Mouse (Mus musculus) liver (tissue): ENCODE measurements around the gene Hrc.
A peak's percentile ranks its signal among the peaks of the same experiment; 100 is the strongest.
"Not testable (repeated sequence)": the region's sequence is repeated elsewhere in the genome, so short reads cannot be mapped to it uniquely, and the experiment has no call there.

ENCODE experiments used
- DNase-seq: peaks from one replicate; pipeline ENCODE4 v3.0.0-alpha.2; 2020; ENCODE audit warnings: mixed read lengths

Hrc gene

GRCm38 (mm10) chr7:45334605-45335004 lies 485 bp upstream of the Hrc start:
- no peak for DNase-seq

DNA sequence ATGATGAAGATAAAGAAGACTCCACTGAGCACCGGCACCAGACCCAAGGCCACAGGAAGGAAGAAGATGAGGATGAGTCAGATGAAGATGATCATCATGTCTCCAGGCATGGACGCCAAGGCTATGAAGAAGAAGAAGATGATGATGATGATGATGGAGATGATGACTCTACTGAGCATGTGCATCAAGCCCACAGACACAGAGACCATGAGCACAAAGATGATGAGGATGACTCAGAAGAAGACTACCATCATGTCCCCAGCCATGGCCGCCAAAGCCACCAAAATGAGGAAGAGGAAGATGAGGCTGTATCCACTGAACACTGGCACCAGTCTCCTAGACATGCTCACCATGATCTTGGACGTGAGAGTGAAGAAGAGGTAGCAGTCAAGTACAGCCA lies 1.2 kb downstream of the Hrc start:
- DNase-seq = no peak

- DNase-seq = no peak
Measured at GRCm38 (mm10) chr7:45337469-45337868, 2.4 kb downstream of the Hrc start.

GRCm38 (mm10) chr7:45338161-45338911 lies 3.2 kb downstream of the Hrc start:
- DNase-seq = peak; percentile 62

- DNase-seq = peak; percentile 79
Measured at GRCm38 (mm10) chr7:45339410-45340065, 4.4 kb downstream of the Hrc start.

GRCm38 (mm10) chr7:45340066-45340442 lies 5.0 kb downstream of the Hrc start:
- DNase-seq = no peak

GRCm38 (mm10) chr7:45340669-45341068 lies 5.6 kb downstream of the Hrc start:
- peak; percentile 84 for DNase-seq

DNA sequence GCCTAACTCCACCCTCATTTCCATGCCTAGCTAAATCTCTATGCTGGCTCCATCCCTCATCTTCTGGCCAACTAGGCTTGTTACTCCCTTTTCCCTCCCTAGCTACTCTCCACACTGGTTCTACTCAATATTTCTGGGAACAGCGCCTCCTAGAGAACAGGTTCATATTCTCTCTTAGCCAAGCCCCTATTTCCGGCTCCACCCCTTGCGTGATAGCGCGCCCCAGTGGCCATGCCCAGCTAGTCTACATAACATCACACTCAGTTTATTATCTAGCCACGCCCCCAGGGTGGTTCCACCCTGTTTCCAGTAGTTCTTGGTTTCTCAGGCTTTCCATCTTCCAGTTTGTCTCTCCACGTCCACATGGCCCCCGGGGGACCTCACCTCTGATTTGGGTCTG lies 6.2 kb downstream of the Hrc start:
- DNase-seq = peak; percentile 89

- DNase-seq = no peak
Measured at GRCm38 (mm10) chr7:45342081-45342480, 7.0 kb downstream of the Hrc start.

DNA sequence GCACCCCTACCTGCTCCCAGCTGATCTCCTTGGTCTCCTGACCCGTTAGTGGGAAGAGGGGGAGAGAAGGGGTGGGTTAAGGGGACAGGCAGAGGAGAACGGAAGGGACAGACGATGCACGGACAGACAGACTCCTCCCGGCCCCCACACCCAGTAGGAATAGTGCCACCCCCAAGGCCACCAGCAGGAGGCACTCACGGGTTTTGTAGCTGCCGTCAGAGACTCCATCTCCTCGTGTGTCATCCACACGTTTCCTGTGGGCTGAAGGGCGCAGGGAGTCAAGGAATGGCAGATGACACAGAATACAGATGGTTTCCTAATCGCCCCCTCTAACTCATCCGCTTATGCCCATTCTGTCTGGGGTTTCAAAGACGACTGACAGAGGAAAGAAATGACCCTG lies 8.5 kb downstream of the Hrc start:
- DNase-seq = no peak

DNA sequence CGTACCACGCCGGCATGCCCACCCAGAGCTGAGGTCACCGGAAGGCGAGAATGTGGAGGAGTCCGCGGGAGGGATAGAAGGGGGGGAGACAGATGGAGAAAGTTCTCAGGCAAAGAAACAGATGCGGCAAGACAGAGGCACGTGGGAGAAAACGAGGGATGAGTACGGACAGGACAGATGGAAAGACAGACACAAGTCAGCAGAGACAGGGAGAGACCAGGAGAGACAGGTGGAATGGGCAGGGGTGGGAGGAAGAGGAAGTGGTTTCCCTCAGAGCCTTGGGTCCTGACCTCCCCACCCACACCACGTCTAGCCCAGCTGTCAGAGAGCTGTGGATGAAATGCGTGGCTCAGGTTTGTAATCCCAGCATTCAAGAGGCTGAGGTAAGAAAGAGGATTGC lies 11.8 kb downstream of the Hrc start:
- no peak for DNase-seq

DNA sequence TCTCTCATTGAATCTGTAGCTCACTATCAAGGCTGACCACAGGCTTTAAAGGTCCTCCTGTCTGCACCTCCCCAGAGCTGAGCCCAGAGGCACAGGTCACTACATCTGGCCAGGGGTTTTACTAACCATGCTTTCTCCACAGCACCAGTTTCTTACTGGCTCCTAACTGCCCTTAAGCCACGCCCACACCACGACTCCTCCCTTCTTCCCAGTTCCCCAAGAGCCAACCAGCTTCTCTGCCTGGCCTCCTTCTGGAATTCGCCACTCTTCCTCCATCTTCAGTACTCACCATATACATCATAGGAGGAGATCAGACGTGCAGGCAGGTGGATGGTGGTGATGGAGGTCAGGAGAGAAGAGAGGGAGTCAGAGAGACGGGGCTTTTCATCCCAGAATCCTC lies 18.0 kb downstream of the Hrc start:
- DNase-seq = no peak

- DNase-seq = peak; percentile 50
Measured at GRCm38 (mm10) chr7:45355318-45356020, 20.4 kb downstream of the Hrc start.

DNA sequence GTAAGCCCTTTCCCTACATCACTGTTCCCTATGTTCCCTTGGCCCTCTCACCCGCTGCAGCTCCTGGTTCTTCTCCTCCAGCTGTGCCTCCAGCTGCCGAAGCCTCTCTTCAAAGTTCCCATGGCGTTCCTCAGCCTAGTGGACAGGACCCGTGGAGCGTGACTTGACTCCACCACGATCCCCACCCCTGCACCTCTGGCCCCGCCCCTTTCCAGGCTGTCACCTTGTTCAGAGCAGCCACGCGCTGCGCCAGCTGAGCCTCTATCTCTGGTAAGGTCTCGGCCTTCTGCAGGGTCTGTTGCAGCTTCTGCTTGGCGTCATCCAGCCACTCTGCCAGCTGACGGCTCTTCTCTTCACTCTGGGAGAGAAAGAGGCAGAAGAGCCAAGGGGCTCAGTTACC lies 21.0 kb downstream of the Hrc start:
- DNase-seq = no peak

DNA sequence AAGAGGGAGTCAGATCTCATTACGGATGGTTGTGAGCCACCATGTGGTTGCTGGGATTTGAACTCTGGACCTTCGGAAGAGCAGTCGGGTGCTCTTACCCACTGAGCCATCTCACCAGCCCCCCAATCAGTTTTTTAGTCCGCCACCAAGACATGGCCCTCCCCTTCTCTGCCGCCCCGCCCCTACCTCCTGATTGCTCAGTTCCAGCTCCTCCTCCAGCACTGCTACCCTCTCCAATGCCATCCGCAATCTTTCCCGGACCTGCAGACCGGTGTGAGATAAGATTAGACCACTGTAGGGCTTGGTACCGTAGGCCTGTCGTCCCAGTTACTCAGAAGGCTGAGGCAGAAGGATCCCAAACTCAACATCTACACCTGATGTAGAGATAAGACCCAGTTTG lies 24.0 kb downstream of the Hrc start:
- not testable (repeated sequence) for DNase-seq

DNA sequence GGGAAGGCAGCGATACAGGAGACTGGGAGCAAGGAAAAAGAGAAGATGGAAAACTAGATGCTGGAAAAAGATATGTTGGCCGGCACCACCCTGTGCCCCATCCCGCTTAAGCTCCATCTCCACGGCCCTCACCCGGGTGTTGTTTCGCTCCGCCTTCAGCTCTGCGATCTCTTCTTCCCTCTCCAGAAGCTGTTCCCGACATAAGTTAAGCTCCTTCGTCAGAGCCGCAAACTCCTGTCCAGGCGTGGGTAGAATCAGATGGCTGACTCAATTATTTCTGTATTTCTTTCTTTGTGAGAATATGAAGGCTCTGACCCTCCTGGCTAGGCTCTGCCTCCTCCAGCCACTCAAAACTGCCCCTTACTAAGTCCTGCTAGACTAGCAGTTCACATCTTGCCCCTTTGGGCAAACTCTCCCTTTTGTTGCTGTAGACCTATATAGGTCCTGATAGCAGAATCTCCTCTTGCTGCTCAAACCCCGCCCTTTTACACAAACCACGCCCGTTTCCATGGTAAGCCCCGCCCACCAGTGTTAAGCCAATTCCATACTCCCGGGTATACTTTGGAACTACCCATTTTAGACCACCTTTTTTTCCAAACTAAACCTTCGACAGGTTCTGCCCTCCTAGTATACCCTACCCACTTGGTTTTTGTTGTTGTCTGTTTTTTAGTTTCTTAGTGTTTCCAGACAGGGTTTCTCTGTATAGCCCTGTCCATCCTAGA lies 25.5 kb downstream of the Hrc start:
- DNase-seq = peak; percentile 50

DNA sequence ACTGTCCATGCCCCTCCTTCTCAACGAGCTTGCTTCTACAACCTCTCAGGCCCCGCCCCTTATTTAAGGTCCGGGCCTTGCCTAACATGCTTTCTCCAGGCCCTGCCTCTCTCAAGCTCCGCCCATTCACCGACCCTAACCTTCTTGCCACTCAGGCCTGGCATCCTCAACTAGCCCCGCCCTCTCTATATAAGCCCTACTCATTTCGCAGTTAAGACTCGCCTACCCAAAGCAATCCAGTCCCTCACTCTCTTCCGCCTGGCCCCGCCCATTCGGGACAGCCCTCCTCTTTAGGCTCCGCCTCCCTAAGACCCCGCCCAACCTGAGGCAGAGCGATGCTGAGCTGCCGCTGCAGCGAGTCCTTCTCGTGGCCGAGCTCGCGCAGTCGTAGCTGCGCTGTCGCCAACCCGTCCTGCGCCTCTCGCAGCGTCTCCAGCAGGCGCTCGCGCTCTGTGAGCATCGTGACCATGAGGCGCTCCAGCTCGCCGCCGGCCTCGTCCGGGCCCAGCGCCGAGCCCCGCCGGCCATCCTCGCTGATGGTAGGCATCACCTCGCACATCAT lies 26.2 kb downstream of the Hrc start:
- DNase-seq = peak; percentile 85

DNA sequence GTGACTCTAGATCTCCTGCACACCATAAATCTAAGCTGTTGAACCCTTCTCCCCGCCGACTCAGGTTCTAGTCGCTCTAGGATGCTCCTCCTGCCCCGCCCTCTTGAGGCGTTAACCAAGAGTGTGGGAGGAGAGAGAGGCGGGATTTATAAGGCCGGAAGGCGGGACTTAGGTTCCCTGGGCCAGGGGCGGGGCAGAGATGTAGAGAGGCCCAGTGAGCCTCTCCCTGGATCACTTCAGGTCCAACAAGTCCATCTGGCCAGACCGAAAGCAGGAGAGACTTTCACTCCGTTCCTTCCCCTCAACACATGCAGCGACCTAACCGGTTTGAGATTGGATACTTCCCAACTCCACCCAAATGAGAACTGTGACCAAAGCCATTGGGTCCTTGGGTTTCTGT lies 27.7 kb downstream of the Hrc start:
- peak; percentile 79 for DNase-seq

DNA sequence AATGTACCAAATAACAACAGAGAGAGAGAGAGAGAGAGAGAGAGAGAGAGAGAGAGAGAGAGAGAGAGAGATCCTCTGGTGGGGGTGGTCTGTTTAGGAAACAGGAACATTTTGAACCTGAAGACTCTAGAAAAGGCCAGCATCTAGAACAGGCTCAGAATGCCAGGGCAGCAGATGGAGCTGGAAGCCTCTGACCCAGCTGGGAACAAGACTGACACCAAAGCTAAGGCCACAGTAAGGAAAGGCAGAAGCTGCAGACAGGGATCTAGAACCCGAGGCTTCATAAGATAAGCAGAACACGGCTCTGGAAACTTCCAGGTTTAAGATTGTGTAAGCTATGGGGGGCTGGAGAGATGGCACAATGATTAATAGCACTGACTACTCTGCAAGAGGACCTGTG lies 28.9 kb downstream of the Hrc start:
- no peak for DNase-seq

DNA sequence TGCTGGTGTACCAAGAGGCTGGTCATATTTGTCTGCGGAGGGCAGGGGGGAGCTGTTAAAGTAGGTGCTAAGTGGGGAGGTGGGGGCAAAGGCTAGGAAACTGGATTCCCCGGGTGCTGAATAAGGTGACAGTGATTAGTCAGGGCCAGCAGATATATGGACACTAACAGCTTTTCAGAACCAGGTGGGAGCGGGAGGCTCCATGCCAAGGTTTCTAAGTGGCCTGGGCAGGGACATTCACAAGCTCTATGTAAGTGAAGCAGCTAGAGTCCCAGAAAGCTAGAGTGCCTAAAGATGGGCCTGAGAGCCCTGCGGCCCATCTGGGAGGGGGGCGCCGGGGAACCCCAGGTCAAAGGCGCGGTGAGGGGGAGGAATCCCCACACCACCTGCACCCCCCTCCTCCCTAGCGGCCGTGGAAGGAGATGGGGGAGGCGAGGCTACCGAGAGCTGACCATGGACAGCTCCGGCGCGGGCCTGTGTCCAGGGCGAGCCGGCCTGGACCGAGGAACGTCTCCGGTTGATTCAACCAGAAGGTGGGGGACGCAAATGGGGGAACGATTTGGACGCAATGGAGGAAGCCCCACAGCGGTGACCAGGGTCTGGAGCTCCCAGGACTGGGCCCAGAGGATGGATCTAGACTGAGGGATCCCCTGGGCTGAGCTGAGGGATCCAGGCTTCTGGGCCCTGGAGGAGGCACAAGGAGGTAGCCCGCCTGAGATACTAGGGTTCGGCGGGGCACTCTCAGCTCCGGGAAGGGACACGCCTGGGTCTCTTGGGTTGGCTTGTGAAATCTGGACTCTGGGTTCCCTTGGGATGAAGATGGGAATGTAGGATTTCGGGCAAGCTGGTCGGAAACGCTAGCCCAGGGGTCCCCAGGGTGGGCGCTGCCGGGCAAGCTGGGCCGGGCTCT lies 30.9 kb downstream of the Hrc start:
- DNase-seq = no peak

GRCm38 (mm10) chr7:45366652-45367019 lies 31.5 kb downstream of the Hrc start, which contains the start of gene Ppfia3:
TSS of gene Ppfia3 (minus strand) at chr7:45367019.
- no peak for DNase-seq
